Mouse (Mus musculus) myocyte (in vitro differentiated cells): ENCODE data around the gene Iqgap1. TPM values are rescaled to one million over a fixed set of nuclear protein-coding genes. Genes with fewer than 3 reads are reported as not detected.

Experiments used
- H3K27me3 ChIP-seq: one replicate; pipeline ENCODE4 v1.6.1; 2011; ENCODE audit not compliant: control insufficient read depth, insufficient read depth, insufficient read length
- H3K36me3 ChIP-seq: one replicate; pipeline ENCODE4 v1.6.1; 2011; ENCODE audit not compliant: control insufficient read depth, insufficient read depth
- H3K4me2 ChIP-seq: one replicate; pipeline ENCODE4 v1.6.1; 2011; ENCODE audit warnings: low read depth, control low read depth
- H3K4me3 ChIP-seq: one replicate; pipeline ENCODE4 v1.5.1; 2011; ENCODE audit warnings: mild to moderate bottlenecking, control low read depth, moderate library complexity
- H3K79me2 ChIP-seq: one replicate; pipeline ENCODE4 v1.6.1; 2011; ENCODE audit not compliant: control insufficient read depth, insufficient read depth
- H3ac ChIP-seq: one replicate; pipeline ENCODE4 v1.6.1; 2011; ENCODE audit not compliant: control insufficient read depth, insufficient read length
- CEBPB ChIP-seq: IDR thresholded peaks from 2 replicates; pipeline ENCODE4 v1.6.1; 2011; ENCODE audit warnings: mild to moderate bottlenecking, moderate library complexity; ENCODE audit not compliant: poor library complexity, insufficient read depth, severe bottlenecking
- E2F4 ChIP-seq: IDR thresholded peaks from one replicate; pipeline ENCODE4 v1.6.1; 2011; ENCODE audit warnings: mild to moderate bottlenecking, control low read depth, moderate library complexity; ENCODE audit not compliant: insufficient read depth
- MAX ChIP-seq: IDR thresholded peaks from one replicate; pipeline ENCODE4 v1.6.1; 2011; ENCODE audit warnings: low read depth, mild to moderate bottlenecking, control low read depth
- MYOD1 ChIP-seq, 3 experiments: IDR thresholded peaks; one replicate each; pipeline ENCODE4 v1.6.1; 2011; ENCODE audit warnings: control low read depth in 2 of 3, low read depth in 2 of 3, mild to moderate bottlenecking in 2 of 3, moderate library complexity in 1 of 3; ENCODE audit not compliant: insufficient read length in 2 of 3, control insufficient read depth in 1 of 3
- MYOG ChIP-seq, 3 experiments: IDR thresholded peaks; one replicate each; pipeline ENCODE4 v1.6.1; 2011; ENCODE audit warnings: control low read depth in 2 of 3, low read depth in 2 of 3, mild to moderate bottlenecking in 2 of 3; ENCODE audit not compliant: insufficient read length in 2 of 3, control insufficient read depth in 1 of 3, insufficient read depth in 1 of 3
- POLR2A ChIP-seq: IDR thresholded peaks from one replicate; pipeline ENCODE4 v1.6.1; 2011; ENCODE audit warnings: low read depth, mild to moderate bottlenecking, control low read depth, moderate library complexity; ENCODE audit not compliant: insufficient read length
- POLR2AphosphoS2 ChIP-seq: IDR thresholded peaks from one replicate; pipeline ENCODE4 v1.6.1; 2011; ENCODE audit warnings: low read depth, control low read depth; ENCODE audit not compliant: insufficient read length
- REST ChIP-seq: IDR thresholded peaks from one replicate; pipeline ENCODE4 v1.6.1; 2011; ENCODE audit warnings: mild to moderate bottlenecking, control low read depth, moderate library complexity; ENCODE audit not compliant: insufficient read depth, insufficient read length
- SRF ChIP-seq: IDR thresholded peaks from one replicate; pipeline ENCODE4 v1.6.1; 2011; ENCODE audit warnings: low read depth; ENCODE audit not compliant: control insufficient read depth, insufficient read length
- TCF12 ChIP-seq: IDR thresholded peaks from one replicate; pipeline ENCODE4 v1.6.1; 2011; ENCODE audit warnings: mild to moderate bottlenecking, control low read depth; ENCODE audit not compliant: poor library complexity, insufficient read depth, severe bottlenecking
- TCF3 ChIP-seq: IDR thresholded peaks from one replicate; pipeline ENCODE4 v1.6.1; 2011; ENCODE audit warnings: low read depth, control low read depth; ENCODE audit not compliant: insufficient read length
- USF1 ChIP-seq: IDR thresholded peaks from one replicate; pipeline ENCODE4 v1.6.1; 2011; ENCODE audit warnings: low read depth, mild to moderate bottlenecking, control low read depth, moderate library complexity
- polyA plus RNA-seq: library from polyadenylated mRNA; unstranded; fragments of >200 nt; fragmentation: generic; extraction: Trizol; gene quantifications from one replicate; pipeline ENCODE4 v1.2.1, GENCODE M21; 2012; ENCODE audit warnings: missing spikeins

The Iqgap1 gene
- polyA plus RNA-seq, 1 experiment: 61.7 TPM

DNA sequence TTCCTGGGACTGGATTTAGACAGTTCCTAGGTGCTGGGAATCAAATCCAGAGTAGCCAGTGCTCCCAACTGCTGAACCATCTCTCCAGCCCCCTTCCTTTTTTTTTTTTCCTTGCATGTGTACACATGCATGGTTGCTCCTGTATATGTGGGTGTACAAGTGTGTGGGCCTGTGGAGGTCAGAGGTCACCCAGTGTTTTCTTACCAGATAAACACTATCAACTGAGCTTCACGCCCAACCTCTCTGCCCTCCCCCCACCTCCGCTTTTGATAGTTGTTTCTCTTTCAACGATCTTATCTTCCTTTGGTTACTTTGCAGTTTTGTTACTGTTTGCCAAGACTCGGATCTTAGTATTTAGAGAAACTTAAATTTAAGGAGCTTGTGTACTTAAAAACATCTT, 128.9 kb downstream of the Iqgap1 start:
- Histone ChIP-seq H3K4me2 (no peak overlapping the region), H3K27me3 (no peaks in the 10 kb centered on the region), H3K36me3 (no peaks in the 10 kb centered on the region), H3ac (no peak overlapping the region), H3K4me3 (no peak overlapping the region), H3K79me2 (no peaks in the 10 kb centered on the region)
- TF ChIP-seq REST (no peak), TCF3 (no peak), CEBPB (no peak), TCF12 (no peak), SRF (no peak), MYOD1 (IDR thresholded peaks at IDR 0.05; ENCODE audit: control insufficient read depth in 1 of 3, insufficient read length in 2 of 3, low read depth in 2 of 3) (no peak), POLR2AphosphoS2 (no peak), MYOG (IDR thresholded peaks at IDR 0.05; ENCODE audit: control insufficient read depth in 1 of 3, insufficient read depth in 1 of 3, insufficient read length in 2 of 3, low read depth in 2 of 3) (no peak), USF1 (no peak), MAX (no peak), POLR2A (no peak), E2F4 (no peak)

DNA sequence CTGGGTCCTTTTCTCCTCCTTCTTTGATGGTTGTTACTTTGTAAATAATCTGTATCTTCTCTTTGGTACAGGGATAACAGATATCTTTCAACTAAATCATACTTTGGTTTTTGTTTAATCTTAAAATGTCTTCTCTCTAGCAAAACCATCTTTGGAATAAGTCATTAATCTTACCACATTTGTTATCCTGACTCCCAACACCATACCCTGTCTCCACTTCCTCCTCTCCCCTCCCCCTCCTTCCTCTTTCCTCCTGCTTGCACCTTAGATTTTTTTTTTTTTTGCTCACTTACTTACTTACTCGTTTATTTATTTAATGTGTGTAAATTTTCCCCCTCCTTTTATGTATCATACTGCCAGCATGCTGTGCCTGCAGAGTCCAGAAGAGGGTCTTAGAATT, 129.4 kb downstream of the Iqgap1 start:
- TF ChIP-seq MYOG (IDR thresholded peaks at IDR 0.05; ENCODE audit: control insufficient read depth in 1 of 3, insufficient read depth in 1 of 3, insufficient read length in 2 of 3, low read depth in 2 of 3) (no peak), MYOD1 (IDR thresholded peaks at IDR 0.05; ENCODE audit: control insufficient read depth in 1 of 3, insufficient read length in 2 of 3, low read depth in 2 of 3) (no peak), USF1 (no peak), REST (no peak), CEBPB (no peak), POLR2A (no peak), TCF12 (no peak), E2F4 (no peak), SRF (no peak), MAX (no peak), TCF3 (no peak), POLR2AphosphoS2 (no peak)

DNA sequence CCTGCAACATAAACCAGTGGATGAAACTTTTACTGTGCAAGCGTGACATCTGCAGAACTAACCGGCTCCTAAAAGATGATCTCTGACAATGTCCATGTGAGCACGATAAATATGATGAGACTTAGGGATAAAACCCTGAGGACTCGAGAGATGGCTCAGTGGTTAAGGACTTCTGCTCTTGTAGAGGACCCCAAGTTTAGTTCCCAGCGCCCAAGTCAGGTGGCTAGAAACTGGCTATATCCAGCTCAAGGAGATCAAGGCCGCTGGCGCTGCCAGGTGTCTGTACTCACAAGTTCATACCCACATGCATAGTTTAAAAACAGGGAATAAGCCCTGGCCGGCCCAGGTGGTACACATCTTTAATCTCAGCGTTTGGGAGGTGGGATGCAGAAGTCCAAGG, 133.3 kb downstream of the Iqgap1 start:
- no peaks in the 10 kb centered on the region for H3K27me3 ChIP-seq
- no peak overlapping the region for H3ac ChIP-seq
- TF ChIP-seq MYOG (IDR thresholded peaks at IDR 0.05; ENCODE audit: control insufficient read depth in 1 of 3, insufficient read depth in 1 of 3, insufficient read length in 2 of 3, low read depth in 2 of 3) (no peak), USF1 (no peak), POLR2AphosphoS2 (no peak), E2F4 (no peak), POLR2A (no peak), MAX (no peak), TCF12 (no peak), CEBPB (no peak), SRF (no peak), MYOD1 (IDR thresholded peaks at IDR 0.05; ENCODE audit: control insufficient read depth in 1 of 3, insufficient read length in 2 of 3, low read depth in 2 of 3) (no peak), REST (no peak), TCF3 (no peak)
- H3K79me2 ChIP-seq: peaks cover 4% of the 10 kb centered on the region
- no peaks in the 10 kb centered on the region for H3K36me3 ChIP-seq
- H3K4me3 ChIP-seq: no peak overlapping the region
- no peak overlapping the region for H3K4me2 ChIP-seq

More for the DNA sequence above, 129.4 kb downstream of the Iqgap1 start:
- H3ac ChIP-seq: no peak overlapping the region
- no peak overlapping the region for H3K4me3 ChIP-seq
- no peaks in the 10 kb centered on the region for H3K36me3 ChIP-seq
- H3K79me2 ChIP-seq: no peaks in the 10 kb centered on the region
- H3K4me2 ChIP-seq: no peak overlapping the region
- no peaks in the 10 kb centered on the region for H3K27me3 ChIP-seq

DNA sequence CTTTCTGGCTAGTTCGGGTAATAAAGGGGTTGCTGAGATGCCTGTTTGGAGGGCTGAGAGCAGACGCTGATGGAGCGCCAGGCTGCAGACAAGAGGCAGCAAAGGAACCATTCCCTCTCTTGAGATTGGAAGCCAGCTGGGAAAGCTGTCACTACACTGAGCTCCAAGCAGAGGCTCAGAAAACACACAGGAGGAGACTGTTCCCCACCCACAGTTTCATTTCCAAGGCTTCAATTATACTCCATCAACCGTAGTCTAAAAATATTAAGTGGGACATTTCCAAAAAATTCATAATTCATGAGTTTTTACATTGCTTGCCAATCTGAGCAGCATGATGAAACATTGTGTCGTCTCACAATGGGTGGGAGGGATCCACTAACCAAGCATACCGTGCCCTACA, 134.6 kb downstream of the Iqgap1 start:
- H3K4me3 ChIP-seq: no peak overlapping the region
- no peak overlapping the region for H3ac ChIP-seq
- peaks cover 17% of the 10 kb centered on the region for H3K79me2 ChIP-seq
- TF ChIP-seq TCF3 (no peak), POLR2A (no peak), SRF (no peak), MYOG (IDR thresholded peaks at IDR 0.05; ENCODE audit: control insufficient read depth in 1 of 3, insufficient read depth in 1 of 3, insufficient read length in 2 of 3, low read depth in 2 of 3) (no peak), E2F4 (no peak), MAX (no peak), REST (no peak)
- no peaks in the 10 kb centered on the region for H3K27me3 ChIP-seq
- no peak overlapping the region for H3K4me2 ChIP-seq
- H3K36me3 ChIP-seq: no peaks in the 10 kb centered on the region

DNA sequence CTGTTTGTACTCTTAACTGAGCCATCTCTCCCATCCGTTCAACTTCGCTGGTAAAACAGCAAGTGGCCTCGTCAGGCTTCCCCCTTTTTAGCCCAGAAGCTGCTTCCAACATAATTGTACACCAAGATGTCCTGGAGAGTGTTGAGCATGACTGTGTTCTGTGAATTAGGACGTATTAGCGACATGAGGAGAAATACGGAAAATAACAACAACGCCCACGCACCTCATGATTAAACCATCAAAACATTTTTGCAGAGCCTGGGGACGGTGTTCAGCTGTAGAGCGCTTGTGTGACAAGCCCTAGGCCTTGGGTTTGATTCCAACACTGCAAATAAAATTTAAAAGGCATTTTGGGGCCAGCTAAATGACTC, 136.6 kb downstream of the Iqgap1 start:
- Histone ChIP-seq H3K36me3 (no peaks in the 10 kb centered on the region), H3K27me3 (no peaks in the 10 kb centered on the region), H3ac (peak overlapping the region; percentile 56), H3K79me2 (peaks cover 34% of the 10 kb centered on the region), H3K4me3 (peak overlapping the region; percentile 45), H3K4me2 (peak overlapping the region; percentile 60)
- no peak for TF ChIP-seq MAX
- TF ChIP-seq CEBPB: no peak
- TF ChIP-seq MYOD1 (IDR thresholded peaks at IDR 0.05; ENCODE audit: control insufficient read depth in 1 of 3, insufficient read length in 2 of 3, low read depth in 2 of 3): no peak
- TF ChIP-seq E2F4: no peak
- no peak for TF ChIP-seq POLR2AphosphoS2
- TF ChIP-seq POLR2A: no peak
- no peak for TF ChIP-seq TCF12
- TF ChIP-seq USF1: no peak
- TF ChIP-seq SRF: no peak
- no peak for TF ChIP-seq TCF3
- TF ChIP-seq REST: no peak
- TF ChIP-seq MYOG (IDR thresholded peaks at IDR 0.05; ENCODE audit: control insufficient read depth in 1 of 3, insufficient read depth in 1 of 3, insufficient read length in 2 of 3, low read depth in 2 of 3): no peak
